Mouse (Mus musculus): ENCODE results near the gene Adgb. TPM values are rescaled to one million over a fixed set of nuclear protein-coding genes. Genes with fewer than 3 reads are reported as not detected.

The Adgb gene
- total RNA-seq, 2 experiments from 2014 or later: 0.08 TPM

Other genes with a start within 250 kb of the Adgb start
- gene Rab32, start 85.9 kb upstream of the Adgb start, total RNA-seq (2021): 1 to 10 TPM; 2.1 to 2.2 TPM
- not detected for gene Gm10944, start 209.0 kb upstream of the Adgb start, total RNA-seq (2021)